Mouse (Mus musculus) lung, embryonic 16.5 days (tissue): Measurements from ENCODE around the gene Cwh43. TPM values are rescaled to one million over a fixed set of nuclear protein-coding genes. Genes with fewer than 3 reads are reported as not detected.

Experiments used
- ATAC-seq: fragments of 200-750 bp; cut with Nextera tagmentation; 2 replicates; pipeline ENCODE4 v1.8.0; 2017; ENCODE audit warnings: low read depth, mild to moderate bottlenecking, moderate library complexity
- H3K27ac ChIP-seq: fragments of 300-500 bp; sonication (generic); 2 replicates; pipeline ENCODE4 v1.5.1; 2014; ENCODE audit warnings: mild to moderate bottlenecking, control low read depth, low read length
- H3K27me3 ChIP-seq: fragments of 300-500 bp; sonication (generic); 2 replicates; pipeline ENCODE4 v1.6.1; 2014; ENCODE audit warnings: low read depth, low read length, mixed read lengths; ENCODE audit not compliant: control insufficient read depth, insufficient read depth
- H3K36me3 ChIP-seq: fragments of 300-500 bp; sonication (generic); 2 replicates; pipeline ENCODE4 v1.6.1; 2014; ENCODE audit warnings: low read length; ENCODE audit not compliant: control insufficient read depth, insufficient read depth
- H3K4me1 ChIP-seq: fragments of 300-500 bp; sonication (generic); replicated peaks from 2 replicates; pipeline ENCODE4 v1.6.1; 2014; ENCODE audit warnings: low read length, mixed read lengths; ENCODE audit not compliant: control insufficient read depth, insufficient read depth
- H3K4me2 ChIP-seq: fragments of 300-500 bp; sonication (generic); 2 replicates; pipeline ENCODE4 v1.6.1; 2014; ENCODE audit warnings: low read depth, low read length, control low read depth
- H3K4me3 ChIP-seq: fragments of 300-500 bp; sonication (generic); 2 replicates; pipeline ENCODE4 v1.5.1; 2014; ENCODE audit warnings: mild to moderate bottlenecking, low read length, control low read depth
- H3K9ac ChIP-seq: fragments of 300-500 bp; sonication (generic); 2 replicates; pipeline ENCODE4 v1.6.1; 2014; ENCODE audit warnings: low read length, control low read depth
- H3K9me3 ChIP-seq: fragments of 300-500 bp; sonication (generic); 2 replicates; pipeline ENCODE4 v1.6.1; 2016; ENCODE audit warnings: low read length; ENCODE audit not compliant: control insufficient read depth
- WGBS: fragments of 180-500 bp; shearing (Covaris S2); extraction: QIAGEN DNeasy Blood & Tissue Kit; methylation state at CpG from one replicate; pipeline ENCODE4 v1.1.7; 2014; 5-methylcytosine and 5-hydroxymethylcytosine counted together
- polyA plus RNA-seq: library from polyadenylated mRNA; unstranded; fragments of >200 nt; fragmentation: Nextera tagmentation; extraction: Ambion mirVana; gene quantifications from 2 replicates; pipeline ENCODE4 v1.2.1, GENCODE M21; 2015

Gene Cwh43
- polyA plus RNA-seq, 1 experiment from 2014 or later, result 0.06 TPM

- no peak overlapping the region for H3K4me3 ChIP-seq
- no peak overlapping the region for H3K27ac ChIP-seq
- no peak overlapping the region for H3K9ac ChIP-seq
- no peaks in the 10 kb centered on the region for H3K36me3 ChIP-seq
- 63% methylated on average over 7 of the region's 7 CpGs for WGBS
- H3K4me1 ChIP-seq, result no peaks in the 10 kb centered on the region
- no peaks in the 10 kb centered on the region for H3K27me3 ChIP-seq
- H3K9me3 ChIP-seq, result no peaks in the 10 kb centered on the region
- no peak for ATAC-seq
- H3K4me2 ChIP-seq, result no peak overlapping the region
These were observed 95.1 kb downstream of the Cwh43 start for GRCm38 (mm10) chr5:73500867-73501440.

GRCm38 (mm10) chr5:73502422-73502821 is 96.5 kb downstream of the Cwh43 start:
- Histone ChIP-seq H3K4me2 (no peak overlapping the region), H3K9me3 (no peaks in the 10 kb centered on the region), H3K27ac (no peak overlapping the region), H3K9ac (no peak overlapping the region), H3K4me3 (no peak overlapping the region), H3K4me1 (no peaks in the 10 kb centered on the region; the same call in 1 of the 2 replicates), H3K27me3 (no peaks in the 10 kb centered on the region), H3K36me3 (no peaks in the 10 kb centered on the region)
- ATAC-seq, result no peak
- WGBS, result 89% methylated on average over 9 of the region's 9 CpGs

Other genes starting within 250 kb of the Cwh43 start
- 20.3 and 20.4 TPM in 2 replicates for gene Fryl, start 149.5 kb upstream of the Cwh43 start, polyA plus RNA-seq
- gene Ociad1, start 113.3 kb upstream of the Cwh43 start, polyA plus RNA-seq, result 231 and 244 TPM in 2 replicates
- gene Ociad2, start 65.0 kb upstream of the Cwh43 start, polyA plus RNA-seq, result 43.5 and 53.4 TPM in 2 replicates
- gene Dcun1d4, start 74.9 kb downstream of the Cwh43 start, polyA plus RNA-seq, result 19.9 and 22.7 TPM in 2 replicates
- gene Lrrc66, start 226.5 kb downstream of the Cwh43 start, polyA plus RNA-seq, result not detected in 2 replicates
- gene Sgcb, start 241.7 kb downstream of the Cwh43 start, polyA plus RNA-seq, result 33.3 and 33.7 TPM in 2 replicates
- 4.3 and 5.8 TPM in 2 replicates for gene Spata18, start 245.3 kb downstream of the Cwh43 start, polyA plus RNA-seq